Mouse (Mus musculus): ENCODE results near the gene Vars. TPM values are rescaled to one million over a fixed set of nuclear protein-coding genes. Genes with fewer than 3 reads are reported as not detected.
A peak's percentile ranks its signal among the peaks of the same experiment; 100 is the strongest.
"Not testable (repeated sequence)": the region's sequence is repeated elsewhere in the genome, so short reads cannot be mapped to it uniquely, and the experiment has no call there.

Gene Vars
- polyA plus RNA-seq, 3 experiments from 2014 or later, result 27.2 to 30.9 (median 30.8) TPM

DNA sequence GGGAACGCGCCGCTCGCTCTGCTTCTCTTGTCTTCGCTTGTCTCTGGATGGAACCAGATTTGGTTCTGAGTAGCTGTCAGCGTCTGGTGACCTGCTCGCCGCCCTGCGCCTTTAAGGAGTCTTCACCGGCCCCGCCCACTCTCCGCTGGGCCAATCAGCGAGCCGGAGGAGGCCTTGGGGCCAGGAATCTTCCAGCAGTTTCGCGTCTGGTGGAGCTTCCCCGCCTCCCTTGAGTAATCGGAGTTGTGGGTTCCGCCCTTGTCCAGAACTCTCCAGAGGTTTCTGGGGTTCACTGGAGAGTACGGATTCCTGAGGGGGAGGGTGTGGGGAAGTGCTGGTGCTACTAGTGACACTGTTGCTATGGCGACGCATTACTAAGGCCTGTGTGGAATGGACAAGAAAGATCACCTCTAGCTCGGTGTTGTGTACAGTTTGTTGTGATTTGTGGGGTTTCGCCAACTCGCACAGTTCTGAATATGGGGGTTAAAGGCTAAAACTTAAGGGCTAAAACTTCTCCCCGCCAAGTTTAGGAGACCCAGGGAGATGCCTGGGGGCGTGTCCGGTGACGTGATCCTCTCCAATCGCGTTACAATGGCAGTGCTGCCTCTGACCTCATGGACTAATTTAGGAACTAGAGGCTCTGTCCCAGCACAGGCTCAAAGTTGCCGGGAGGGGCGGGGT is 28.6 kb upstream of the Vars start, which contains the start of the genes Hspa1a and Hspa1l:
TSS of gene Hspa1a (minus strand) at position 88 of the 681 bp plus-strand sequence.
TSS of gene Hspa1l (plus strand) at position 635 of the 681 bp plus-strand sequence.
- peak; percentile 96 for ATAC-seq

DNA sequence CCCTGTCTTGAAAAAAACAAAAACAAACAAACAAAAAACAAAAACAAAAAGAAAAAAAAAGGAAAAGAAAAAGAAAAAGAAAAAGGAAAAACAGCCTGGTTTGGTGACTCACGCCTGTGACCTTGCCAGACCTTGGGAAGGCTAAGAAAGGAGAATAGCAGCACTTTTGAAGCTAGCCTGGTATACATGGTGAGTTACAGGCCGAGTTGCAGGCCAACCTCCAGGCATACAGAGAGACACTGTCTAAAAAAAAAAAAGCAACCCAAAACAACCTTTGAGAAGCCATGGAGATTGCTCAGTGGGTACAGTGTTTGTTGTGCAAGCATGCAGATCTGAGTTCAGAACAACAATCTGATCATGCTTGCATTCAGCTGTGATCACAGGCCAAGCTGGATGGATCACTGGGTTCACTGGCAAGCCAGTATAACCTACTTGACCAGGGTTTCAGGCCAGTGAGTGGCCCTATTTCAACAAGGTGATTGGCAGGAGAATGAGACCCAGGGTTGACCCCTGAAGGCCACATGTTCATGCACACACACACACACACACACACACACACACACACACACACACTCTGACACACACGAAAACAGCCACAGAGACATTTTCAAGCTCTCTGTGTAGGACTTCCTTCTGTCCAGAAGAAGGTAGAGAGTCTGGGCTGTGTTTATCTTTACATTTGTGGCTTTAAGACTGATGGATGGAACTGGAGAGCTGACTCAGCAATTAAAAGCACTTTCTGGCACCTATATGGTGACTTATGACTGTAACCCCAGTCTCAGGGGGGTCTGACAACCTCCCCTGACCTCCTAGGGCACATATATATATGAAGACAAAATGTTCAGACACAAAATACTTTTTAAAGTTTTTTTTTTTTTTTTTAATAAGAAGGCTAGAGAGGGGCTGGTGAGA is 24.9 kb upstream of the Vars start:
- ATAC-seq, result no peak

DNA sequence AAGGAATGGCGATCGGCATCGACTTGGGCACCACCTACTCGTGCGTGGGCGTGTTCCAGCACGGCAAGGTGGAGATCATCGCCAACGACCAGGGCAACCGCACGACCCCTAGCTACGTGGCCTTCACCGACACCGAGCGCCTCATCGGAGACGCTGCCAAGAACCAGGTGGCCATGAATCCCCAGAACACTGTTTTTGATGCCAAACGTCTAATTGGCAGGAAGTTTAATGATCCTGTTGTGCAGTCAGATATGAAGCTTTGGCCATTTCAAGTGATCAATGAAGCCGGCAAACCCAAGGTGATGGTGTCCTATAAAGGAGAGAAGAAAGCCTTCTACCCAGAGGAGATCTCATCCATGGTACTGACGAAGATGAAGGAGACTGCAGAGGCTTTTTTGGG is 23.8 kb upstream of the Vars start:
- ATAC-seq, result no peak

DNA sequence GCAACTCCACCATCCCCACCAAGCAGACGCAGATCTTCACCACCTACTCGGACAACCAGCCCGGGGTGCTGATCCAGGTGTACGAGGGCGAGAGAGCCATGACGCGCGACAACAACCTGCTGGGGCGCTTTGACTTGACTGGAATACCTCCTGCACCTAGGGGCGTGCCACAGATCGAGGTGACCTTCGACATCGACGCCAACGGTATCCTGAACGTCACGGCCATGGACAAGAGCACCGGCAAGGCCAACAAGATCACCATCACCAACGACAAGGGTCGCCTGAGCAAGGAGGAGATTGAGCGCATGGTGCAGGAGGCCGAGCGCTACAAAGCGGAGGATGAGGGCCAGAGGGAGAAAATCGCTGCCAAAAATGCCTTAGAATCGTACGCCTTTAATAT is 22.5 kb upstream of the Vars start:
- ATAC-seq, result no peak

DNA sequence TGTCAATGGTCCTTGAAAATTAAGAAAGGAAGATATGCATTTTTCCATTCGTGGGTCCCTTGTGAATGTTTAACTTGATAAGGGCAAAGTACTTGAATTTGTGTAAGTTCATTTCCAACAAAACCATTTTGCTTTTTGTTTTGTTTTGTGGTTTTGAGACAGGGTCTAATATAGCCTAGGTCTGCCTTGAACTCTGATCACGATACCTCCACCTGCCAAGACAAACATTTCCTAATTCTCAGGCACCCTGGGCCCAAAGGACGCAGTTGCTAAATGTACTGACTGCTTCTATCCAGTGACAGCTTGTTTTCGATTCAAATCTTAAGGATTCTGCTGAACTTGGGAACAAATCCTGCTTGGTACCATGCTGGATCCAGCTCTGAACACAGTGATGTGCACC is 21.2 kb upstream of the Vars start:
- ATAC-seq, result no peak

DNA sequence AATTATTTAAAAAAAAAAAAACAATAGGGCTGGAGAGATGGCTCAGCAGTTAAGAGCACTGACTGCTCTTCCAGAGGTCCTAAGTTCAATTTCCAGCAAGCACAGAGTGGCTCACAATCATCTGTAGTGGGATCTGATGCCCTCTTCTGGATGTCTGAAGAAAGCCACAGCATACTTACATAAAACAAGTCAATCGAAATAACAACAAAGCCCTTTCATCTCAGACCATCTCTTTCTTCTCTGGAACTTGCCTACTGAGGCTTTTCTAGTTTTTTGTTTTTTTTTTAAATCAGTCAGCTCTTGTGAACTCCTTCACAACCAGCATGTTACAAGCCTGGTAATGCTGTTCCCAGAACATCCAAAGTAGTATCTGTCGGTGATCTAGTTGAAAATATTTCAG is 20.1 kb upstream of the Vars start:
- ATAC-seq, result peak; percentile 52

DNA sequence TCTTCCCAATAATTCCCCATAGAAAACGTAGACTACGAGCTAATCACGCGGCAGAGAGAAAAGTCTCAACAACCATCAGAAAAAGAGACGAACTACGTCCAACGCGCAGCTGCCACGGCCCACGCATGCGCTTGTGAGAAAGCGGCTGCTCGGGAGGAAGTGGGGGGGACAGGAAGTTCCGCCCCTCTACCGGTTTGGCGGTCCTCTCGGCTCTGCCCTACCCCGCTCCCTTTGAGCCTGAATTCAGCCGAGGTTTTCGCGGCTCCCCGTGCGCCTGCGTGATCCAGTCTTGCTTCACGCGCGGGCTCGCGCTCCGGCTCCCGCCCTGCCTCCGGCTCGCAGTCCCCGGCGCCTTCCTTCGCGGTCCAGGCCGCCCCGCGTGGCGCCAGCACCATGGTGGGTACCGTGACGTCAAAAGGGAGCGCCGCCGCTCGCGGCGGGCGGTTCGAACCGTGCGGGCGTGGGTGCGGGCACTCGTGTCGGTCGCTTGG is 19.1 kb upstream of the Vars start, which contains the start of gene Lsm2:
TSS of gene Lsm2 (plus strand) at position 173 of the 491 bp plus-strand sequence.
- peak; percentile 89 for ATAC-seq

DNA sequence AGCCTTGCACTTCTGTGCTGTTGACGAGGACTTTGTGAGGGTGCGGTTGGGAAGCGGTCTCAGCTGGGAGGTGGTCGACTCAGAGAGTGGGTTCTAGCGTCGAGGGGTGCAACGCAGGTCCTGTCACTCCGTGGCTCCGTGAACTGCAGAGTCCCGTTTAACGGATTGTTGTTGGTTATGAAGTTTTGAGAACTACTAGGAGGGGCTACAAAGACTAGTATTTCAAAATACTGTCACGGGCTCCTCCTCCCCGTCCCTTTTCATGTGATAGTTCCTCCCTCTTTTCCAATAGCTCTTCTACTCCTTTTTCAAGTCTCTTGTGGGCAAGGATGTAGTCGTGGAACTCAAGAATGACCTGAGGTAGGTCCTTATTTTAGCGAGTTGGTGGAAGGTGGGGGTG is 18.5 kb upstream of the Vars start:
- ATAC-seq, result no peak

DNA sequence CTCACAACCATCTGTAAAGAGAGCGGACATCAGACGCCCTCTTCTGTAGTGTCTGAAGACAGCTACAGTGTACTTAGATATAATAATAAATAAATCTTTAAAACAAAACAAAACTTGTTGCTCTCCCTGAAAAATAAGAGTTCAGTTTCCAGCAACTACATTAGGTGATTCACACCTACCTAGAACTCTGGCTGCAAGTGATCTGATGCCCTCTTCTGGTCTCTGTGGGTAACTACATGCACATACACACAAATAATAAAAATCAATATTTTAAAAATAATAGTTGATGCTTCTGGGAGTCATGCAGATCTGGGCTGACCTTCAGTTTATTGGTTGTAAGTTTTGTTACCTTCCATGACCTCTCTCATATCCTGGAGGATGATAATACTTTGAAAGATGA is 16.6 kb upstream of the Vars start:
- no peak for ATAC-seq

DNA sequence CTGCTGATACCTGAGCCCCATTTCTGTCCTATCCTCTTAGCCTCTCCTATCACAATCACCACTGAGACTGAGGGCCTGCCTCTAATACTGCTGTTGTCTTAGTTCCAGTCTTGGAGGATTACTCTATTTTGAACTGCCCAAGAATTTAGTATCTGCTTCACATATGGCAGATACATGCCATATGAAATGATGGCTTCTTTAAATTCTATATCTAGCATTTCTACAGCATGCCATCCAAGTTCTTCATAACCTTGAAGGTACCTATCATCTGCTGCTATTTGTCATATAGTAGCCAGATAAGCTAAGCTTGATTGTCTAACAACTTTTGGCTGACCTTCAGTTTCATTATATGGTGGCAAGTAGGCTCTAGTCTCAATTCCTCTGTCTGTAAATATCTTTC is 6.0 kb upstream of the Vars start:
- ATAC-seq, result no peak

DNA sequence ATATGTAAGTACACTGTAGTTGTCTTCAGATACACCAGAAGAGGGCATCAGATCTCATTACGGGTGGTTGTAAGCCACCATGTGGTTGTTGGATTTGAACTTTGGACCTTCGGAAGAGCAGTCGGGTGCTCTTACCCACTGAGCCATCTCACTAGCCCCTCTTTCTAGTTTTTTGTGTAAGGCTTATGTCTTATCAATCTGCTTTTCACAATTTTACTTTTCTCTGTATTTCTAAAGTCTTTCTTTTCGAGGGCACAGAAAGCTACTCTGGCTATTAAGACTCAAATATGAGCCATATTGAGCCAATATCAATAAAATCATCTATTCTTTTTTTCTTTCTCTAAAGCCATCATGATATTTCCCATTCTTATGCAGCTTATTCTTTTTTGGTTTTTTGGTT is 5.6 kb upstream of the Vars start:
- ATAC-seq, result not testable (repeated sequence)

DNA sequence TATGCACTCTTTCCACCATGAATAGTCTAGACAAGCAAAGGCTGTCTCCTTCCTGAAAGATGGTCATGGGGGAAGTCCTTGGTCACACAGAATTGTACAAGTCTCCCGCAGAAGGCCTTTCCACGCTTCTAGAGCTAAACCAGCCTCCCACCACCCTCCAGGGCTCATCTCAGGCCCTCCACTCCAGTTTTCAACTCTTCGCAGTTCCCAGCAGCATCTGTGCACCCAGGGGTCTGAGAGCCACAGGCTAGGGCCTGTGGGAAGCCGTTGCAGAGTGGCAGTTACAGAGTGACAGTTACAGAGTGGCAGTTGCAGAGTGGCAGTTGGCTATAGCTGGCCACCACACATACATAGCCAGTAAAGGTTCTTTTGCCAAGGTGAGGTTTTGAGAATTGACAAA is 4.9 kb upstream of the Vars start:
- ATAC-seq, result not testable (repeated sequence)

DNA sequence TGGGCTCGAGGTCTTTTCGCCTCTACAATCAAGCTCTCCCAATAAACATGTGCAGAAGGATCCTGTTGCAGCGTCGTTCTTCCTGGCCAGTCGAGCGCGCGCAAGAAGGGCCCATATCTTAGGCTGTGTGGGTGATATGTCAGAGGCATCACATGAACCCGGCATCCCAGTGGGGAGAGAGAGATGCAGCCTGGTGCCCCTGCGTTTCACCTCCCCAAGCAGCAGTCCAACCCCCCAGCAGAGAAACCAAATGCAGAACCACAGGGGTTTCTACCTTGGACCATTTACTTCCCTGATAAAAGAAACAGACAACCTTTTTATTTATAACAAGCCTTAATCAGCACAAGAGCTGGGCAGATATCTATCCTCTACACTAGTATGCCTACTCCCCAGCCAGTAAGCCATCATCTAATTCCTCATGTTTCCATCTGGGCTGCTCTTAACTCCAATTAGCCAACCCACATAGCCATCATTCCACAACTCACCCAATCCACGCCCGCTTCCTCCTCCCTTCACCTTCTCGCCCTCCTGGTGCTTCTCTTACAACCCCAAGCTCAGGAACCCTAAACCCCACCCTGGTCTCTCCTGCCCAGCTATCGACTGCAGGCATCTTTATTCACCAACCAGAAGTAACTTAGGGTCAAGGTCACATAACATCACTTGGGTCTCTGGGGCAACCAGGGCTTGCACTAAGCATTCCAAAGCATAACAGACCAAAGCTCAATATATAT is 4.2 kb upstream of the Vars start:
- no peak for ATAC-seq

DNA sequence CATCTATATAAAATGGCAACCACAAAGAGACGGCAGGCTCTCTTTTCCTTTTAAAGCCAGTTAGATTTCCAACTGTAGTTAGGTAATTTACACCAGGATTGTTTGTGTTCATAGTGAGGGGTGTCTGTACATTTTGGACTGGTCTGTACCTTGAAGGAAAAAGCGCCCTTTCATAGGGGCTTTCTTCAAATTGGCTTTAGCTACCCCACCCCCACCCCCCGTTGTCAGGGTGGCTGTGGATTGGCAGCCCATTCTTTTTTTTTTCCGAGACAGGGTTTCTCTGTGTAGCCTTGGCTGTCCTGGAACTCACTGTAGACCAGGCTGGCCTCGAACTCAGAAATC is 3.7 kb upstream of the Vars start:
- ATAC-seq, result no peak

DNA sequence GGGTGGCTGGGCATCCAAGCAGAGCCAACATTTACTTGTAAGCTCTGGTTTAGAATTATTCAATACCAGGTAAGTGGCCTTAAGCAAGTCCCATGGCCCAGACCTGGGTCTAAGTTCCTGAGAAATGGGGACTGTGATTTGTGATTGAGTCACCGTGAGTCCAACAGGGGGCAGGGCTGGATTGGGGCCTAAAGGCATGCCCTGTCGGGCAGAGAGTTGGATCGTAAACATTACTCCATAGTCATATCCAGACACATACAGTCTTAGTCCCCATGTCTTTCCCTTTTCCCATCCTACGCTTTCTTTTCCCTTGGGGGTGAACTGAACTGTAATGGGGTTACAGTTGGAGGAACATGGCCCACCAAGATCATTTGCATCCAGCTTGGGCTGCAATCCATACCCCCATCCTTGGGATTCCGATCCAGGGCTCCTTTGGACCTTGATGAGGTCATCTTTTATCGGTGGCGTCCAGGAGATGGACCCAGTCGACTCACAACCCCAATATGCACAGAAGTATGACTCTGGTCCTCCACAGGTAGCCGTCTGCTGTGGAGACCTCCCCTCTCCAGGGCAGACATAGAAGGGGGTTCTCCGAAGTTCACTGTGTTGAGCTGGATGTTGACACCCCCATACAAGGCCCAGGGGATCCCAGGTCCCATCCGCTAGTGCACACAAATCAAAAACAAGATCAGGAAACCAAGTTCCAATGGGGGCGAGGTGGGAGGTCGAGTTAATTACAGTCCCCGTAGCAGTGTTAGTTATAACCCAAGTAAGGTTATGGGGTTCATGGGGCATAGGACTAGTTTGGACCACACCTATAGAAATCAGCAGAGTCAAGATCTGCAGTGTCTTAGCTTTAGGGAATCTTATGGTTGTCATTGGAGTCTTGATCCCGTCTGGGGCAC is 2.0 kb upstream of the Vars start:
- ATAC-seq, result no peak

DNA sequence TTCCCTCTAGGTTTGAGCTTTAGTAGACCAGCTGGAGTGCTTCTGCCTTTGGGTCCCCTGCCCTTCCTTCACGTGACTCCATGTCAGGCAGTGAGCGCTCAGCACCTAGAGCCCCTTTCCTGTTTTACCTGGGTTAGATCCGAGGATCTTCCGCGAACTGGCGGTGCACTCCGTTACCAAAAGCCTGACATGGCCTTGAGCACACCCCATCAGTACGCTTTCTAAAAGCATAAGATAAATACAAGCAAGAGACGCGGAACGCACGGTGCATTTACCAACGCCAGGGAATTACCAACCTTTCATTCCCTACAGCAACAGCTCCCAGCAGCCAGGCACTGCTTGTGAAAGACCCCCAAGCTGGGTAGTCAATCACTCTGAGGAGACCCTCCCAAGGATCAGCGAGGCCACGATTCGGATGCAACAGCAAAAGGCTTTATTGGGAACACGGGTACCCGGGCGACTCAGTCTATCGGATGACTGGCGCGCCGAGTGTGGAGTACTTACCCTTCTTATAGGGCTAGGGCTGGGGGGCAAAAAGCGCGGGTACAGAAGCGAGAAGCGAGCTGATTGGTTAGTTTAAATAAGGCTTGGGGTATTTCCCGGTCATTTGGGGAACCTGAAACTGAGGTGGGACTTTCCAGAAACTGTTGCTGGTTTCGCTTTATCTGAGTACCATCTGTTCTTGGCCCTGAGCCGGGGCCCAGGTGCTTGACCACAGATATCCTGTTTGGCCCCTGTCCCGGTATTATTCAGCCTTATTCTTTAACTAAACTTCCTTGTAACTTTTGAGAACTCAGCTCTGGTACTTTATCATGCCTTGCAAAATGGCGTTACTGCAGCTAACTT is 693 bp upstream of the Vars start:
- ATAC-seq, result peak; percentile 16

DNA sequence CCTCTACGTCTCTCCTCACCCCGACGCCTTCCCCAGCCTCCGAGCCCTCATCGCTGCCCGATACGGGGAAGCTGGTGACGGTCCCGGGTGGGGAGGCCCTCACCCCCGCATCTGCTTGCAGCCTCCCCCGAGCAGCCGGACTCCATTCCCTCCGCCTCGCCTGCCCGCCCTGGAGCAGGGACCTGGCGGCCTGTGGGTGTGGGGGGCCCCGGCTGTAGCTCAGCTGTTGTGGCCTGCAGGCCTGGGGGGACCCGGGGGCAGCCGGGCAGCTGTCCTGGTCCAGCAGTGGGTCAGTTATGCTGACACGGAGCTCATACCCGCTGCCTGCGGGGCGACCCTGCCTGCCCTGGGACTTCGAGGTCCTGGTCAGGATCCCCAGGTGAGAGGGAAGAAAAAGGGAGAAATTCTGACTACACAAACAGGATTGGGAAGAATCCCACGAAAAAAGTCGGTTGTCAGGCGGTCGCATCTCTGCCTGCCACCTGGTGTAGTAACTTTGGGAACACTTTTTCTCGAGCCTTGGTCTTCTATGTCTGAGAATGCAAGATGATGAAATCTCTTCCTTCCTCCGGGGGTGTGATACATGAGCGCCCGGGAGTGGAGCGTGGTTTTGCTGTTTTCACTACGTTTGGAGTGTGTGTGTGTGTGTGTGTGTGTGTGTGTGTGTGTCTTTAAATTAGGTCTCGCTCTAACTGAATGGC is 815 bp downstream of the Vars start:
- no peak for ATAC-seq

DNA sequence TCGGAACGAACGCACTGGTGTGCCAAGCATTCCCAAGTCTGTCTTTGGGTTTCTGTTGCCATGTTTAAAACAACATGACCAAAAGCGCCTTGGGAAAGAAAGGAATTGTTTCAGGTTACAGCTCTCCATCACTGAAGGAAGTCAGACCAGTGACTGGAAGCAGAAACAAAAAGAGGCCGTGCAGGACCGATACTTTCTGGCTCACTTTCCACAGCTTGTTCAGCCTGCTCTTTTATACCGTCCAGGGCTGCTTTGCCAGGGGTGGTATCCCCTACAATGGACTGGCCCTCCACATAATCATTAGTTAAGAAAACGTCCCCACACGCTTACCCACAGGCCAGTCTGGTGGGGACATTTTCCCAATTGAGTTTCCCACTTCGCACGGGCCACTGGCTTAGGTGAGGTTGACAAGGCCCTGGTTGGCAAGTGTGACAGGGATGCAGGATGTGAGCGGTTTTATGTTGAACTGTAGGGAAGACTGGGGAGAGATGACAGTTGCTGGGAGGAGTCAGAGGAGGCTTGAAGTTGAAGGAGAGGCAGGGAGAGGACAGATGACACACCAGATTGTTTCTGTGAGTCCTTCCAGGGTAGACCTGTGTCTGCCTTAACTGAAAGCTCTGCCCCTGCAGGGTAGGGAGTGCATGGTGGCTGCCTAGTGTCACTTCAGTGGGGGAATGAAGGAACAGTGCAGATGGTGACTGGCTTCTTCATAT is 1.5 kb downstream of the Vars start:
- ATAC-seq, result peak; percentile 12

DNA sequence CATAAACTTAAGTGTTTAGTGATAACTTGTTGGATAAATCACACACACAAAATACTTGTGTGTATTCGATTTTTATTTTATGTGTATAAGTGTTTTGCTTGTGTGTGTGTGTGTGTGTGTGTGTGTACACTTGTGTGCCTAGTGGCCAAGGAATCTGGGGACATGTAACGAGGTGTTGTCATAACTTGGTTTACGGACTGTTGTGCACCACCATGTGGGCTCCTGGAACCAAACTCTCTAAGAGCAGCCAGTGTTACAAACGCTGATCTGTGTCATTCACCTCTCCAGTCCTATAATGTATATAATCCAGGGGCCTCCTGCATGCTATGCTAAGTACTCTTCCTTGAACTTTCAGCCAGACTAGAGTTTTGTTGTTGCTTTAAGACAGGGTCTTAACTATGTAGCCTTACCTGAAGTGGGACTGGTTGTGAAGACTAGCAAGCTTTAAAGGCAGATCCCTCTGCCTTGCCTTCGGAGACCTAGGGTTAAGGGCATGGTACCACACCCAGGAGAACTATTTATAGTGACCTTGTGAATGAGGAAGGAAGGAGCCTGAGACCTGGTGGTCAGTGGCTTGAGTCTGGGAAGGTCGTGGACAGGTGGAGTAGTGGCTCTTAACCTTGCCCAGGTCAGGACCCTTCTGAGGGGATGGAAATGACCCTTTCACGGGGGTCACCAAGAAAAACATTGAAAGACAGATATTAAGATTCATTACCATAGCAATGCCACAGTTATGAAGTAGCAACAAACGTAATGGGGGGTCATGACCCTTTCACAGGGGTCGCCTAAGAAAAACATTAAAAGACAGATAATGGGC is 2.4 kb downstream of the Vars start:
- no peak for ATAC-seq

Data from inflammation-experienced regulatory T-cells, adult 6 months (primary cell).